Mouse (Mus musculus) left cerebral cortex, adult 2 months (tissue): Measurements from ENCODE around the gene Ikzf1. TPM values are rescaled to one million over a fixed set of nuclear protein-coding genes. Genes with fewer than 3 reads are reported as not detected.

Source experiments
- DNase-seq, 2 experiments: peaks; one replicate each; pipeline ENCODE4 v3.0.0; 2021 to 2022; ENCODE audit warnings: low spot score in 2 of 2, mixed read lengths in 1 of 2; ENCODE audit errors: extremely low spot score in 1 of 2
- H3K27ac ChIP-seq: fragments of 200-600 bp; 2 replicates; pipeline ENCODE4 v1.8.1; 2022
- H3K4me3 ChIP-seq: fragments of 200-600 bp; 2 replicates; pipeline ENCODE4 v1.8.1; 2022
- CTCF ChIP-seq: fragments of 200-600 bp; IDR thresholded peaks from 2 replicates; pipeline ENCODE4 v1.8.1; 2022; ENCODE audit warnings: antibody characterized with exemption, mild to moderate bottlenecking, moderate library complexity
- intact Hi-C: fragments of 180-260 bp; cut with DNase I; formaldehyde crosslinking; loops from one replicate; pipeline ENCODE4 v1.15.1; 2025
- total RNA-seq, 2 experiments: library from RNA; stranded (reverse); gene quantifications; 2 replicates each; pipeline ENCODE4 v1.2.3; 2021

The Ikzf1 gene
- total RNA-seq, 2 experiments from 2014 or later: 2.8 to 3.5 TPM

- DNase-seq: no peak
- H3K4me3 ChIP-seq: no peak overlapping the region
- no peak overlapping the region for H3K27ac ChIP-seq
- TF ChIP-seq CTCF: no peak
- intact Hi-C loops: no loop called here
These were observed 45.3 kb downstream of the Ikzf1 start for GRCm38 (mm10) chr11:11730062-11730461.

- no peak for DNase-seq
- Histone ChIP-seq H3K4me3 (no peak overlapping the region), H3K27ac (no peak overlapping the region)
- intact Hi-C loops: no loop called here
- no peak for TF ChIP-seq CTCF
These were observed 46.9 kb downstream of the Ikzf1 start for GRCm38 (mm10) chr11:11731727-11732126.

GRCm38 (mm10) chr11:11732972-11733770, 48.4 kb downstream of the Ikzf1 start:
- TF ChIP-seq CTCF: no peak
- Histone ChIP-seq H3K27ac (no peak overlapping the region), H3K4me3 (no peak overlapping the region)
- no peak for DNase-seq
- intact Hi-C loops: no loop called here

DNA sequence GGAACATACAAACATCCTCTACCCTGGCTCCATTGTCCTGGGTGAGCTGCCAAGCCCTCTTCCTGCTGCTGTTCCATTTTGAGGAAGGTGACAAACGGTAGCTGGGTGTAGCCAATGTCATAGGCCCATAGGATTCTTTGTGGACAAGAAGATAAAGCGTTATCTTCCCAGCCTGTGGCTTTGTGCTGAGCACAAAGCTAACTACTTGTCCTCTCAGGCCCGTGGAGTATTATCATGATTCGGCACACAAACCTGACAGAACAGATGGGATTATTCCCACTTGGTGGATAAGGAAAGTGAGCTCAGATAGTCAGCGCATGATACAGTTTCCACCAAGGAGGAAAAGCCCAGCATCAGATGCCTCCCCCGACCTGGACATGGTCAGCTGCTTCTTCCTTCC, 50.4 kb downstream of the Ikzf1 start:
- Histone ChIP-seq H3K27ac (no peak overlapping the region), H3K4me3 (no peak overlapping the region)
- intact Hi-C loops: no loop called here
- no peak for DNase-seq
- TF ChIP-seq CTCF: no peak

DNA sequence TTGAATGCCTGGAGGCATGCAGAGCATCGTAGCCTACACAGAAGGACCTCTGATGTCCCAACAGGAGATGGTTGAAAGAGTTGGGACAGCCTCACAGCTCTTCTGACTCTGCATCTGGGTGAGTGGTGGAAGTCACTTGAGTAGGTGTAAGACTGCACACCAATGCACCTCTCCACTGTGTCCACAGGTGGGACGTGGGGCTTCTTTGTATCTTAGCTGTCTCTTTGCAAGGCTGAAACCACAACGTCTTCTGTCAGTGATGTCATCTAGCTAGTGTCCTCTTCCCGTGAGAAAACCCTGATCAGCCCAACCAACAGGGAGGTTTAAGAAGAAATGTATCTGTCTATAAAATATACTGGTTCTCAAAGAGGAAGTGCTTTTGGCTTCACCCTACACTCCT, 52.1 kb downstream of the Ikzf1 start:
- Histone ChIP-seq H3K27ac (no peak overlapping the region), H3K4me3 (no peak overlapping the region)
- intact Hi-C loops: no loop called here
- DNase-seq: no peak
- TF ChIP-seq CTCF: no peak

- no peak for TF ChIP-seq CTCF
- no peak for DNase-seq
- intact Hi-C loops: no loop called here
- no peak overlapping the region for H3K4me3 ChIP-seq
- H3K27ac ChIP-seq: no peak overlapping the region
These were observed 52.8 kb downstream of the Ikzf1 start for GRCm38 (mm10) chr11:11737562-11737961.

DNA sequence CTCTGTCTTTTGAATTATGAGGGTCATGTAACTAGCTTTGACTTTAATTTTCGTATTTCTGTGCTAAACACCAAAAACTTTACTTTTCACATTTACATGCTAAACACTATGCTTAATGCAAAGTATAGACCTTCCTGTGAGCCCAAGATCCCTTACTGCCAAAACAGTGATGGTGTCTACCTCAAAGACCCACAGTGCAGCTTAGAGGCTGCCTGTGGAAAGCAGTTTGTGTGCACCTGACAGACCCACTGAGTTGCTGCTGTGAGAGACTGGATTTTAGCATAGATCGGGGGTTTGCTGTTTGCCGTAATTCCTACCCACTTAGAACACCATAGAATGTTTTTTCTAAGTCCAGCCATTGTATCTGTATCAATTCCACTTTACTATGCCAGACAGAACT, 54.3 kb downstream of the Ikzf1 start:
- Histone ChIP-seq H3K4me3 (no peak overlapping the region), H3K27ac (no peak overlapping the region)
- intact Hi-C loops: no loop called here
- no peak for TF ChIP-seq CTCF
- DNase-seq: no peak

DNA sequence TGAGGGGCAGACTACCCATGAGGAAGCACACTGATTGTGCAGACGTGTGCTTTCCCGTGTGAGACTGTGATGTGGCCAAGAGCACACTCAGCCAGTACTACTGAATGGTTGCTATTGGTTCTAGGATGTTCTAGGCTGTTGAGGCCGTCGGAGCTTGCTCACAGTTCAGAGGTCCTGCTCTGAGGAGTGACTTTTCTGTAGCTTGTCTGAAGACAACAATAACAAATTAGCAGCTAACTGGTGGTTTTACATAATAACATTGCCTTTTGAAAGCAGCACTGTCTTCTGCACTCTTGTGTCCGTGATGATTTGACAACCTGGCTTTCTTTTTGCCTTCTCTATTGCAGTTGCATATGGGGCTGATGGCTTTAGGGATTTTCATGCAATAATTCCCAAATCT, 55.8 kb downstream of the Ikzf1 start:
- no peak overlapping the region for H3K4me3 ChIP-seq
- no peak overlapping the region for H3K27ac ChIP-seq
- intact Hi-C loops: no loop called here
- no peak for TF ChIP-seq CTCF
- no peak for DNase-seq

DNA sequence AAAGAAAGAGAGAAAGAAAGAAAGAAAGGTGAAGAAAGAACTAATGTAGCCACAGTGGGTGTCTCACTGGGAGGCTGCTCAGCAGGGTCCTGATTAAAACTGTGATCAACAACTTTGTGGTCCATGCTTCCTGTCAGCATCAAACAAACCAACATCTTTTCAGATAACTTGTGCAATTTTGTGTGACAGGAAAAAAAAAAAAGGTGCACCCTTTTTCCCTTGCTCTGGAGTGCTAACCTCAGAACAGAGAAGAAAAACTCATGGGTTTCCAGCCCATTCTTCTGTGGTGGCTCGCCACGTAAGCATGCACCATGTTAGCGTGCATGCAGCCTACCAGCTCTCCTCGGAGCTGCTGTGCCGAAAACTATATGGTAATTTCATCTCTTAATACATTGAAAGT, 56.8 kb downstream of the Ikzf1 start:
- no peak overlapping the region for H3K27ac ChIP-seq
- no peak for DNase-seq
- TF ChIP-seq CTCF: no peak
- intact Hi-C loops: no loop called here
- H3K4me3 ChIP-seq: no peak overlapping the region

DNA sequence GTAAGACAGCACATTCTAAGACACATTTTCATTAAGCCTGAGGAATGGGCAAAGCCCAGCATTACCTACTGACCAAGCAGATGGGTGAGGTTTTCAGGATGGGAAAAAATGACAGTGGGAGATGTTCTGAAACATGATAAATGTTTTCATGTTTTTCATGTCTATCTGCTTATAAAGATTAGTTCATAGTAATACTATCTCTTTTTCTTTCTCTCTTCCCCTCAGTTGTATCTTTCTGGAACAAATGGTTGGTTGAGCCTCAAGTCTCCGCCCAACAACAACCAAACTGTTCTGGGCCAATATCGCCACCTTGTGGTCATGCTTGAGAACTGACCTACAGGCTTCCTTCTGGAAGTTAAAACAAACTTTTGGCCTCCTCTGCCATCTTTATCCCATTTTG, 57.8 kb downstream of the Ikzf1 start:
- intact Hi-C loops: no loop called here
- DNase-seq: no peak
- TF ChIP-seq CTCF: peak; percentile 39
- Histone ChIP-seq H3K27ac (no peak overlapping the region), H3K4me3 (no peak overlapping the region)

- no peak overlapping the region for H3K27ac ChIP-seq
- DNase-seq: no peak
- intact Hi-C loops: no loop called here
- H3K4me3 ChIP-seq: no peak overlapping the region
- no peak for TF ChIP-seq CTCF
These were observed 59.4 kb downstream of the Ikzf1 start for GRCm38 (mm10) chr11:11744222-11744621.

GRCm38 (mm10) chr11:11751091-11751490, 66.3 kb downstream of the Ikzf1 start:
- intact Hi-C loops: no loop called here
- no peak for TF ChIP-seq CTCF
- Histone ChIP-seq H3K27ac (no peak overlapping the region), H3K4me3 (no peak overlapping the region)
- DNase-seq: no peak

GRCm38 (mm10) chr11:11752859-11753258, 68.1 kb downstream of the Ikzf1 start:
- Histone ChIP-seq H3K27ac (no peak overlapping the region), H3K4me3 (no peak overlapping the region)
- TF ChIP-seq CTCF: no peak
- no peak for DNase-seq
- intact Hi-C loops: no loop called here
